Mouse (Mus musculus) small intestine, adult 2 months (tissue): Measurements from ENCODE around the gene Prr23a1.

Experiments
- CTCF ChIP-seq: fragments of 200-500 bp; IDR thresholded peaks from 2 replicates; pipeline ENCODE4 v1.5.1; 2012; ENCODE audit warnings: low read depth, mild to moderate bottlenecking, control low read depth, inconsistent platforms, low read length, moderate library complexity, mixed read lengths; ENCODE audit not compliant: insufficient replicate concordance, insufficient read length; ENCODE audit errors: extremely low read depth
- POLR2A ChIP-seq: fragments of 200-500 bp; IDR thresholded peaks from 2 replicates; pipeline ENCODE4 v1.6.1; 2012; ENCODE audit warnings: low read depth, mild to moderate bottlenecking, control low read depth, inconsistent platforms, low read length, moderate library complexity

- no peak for TF ChIP-seq CTCF
- no peak for TF ChIP-seq POLR2A
Measured at GRCm38 (mm10) chr9:98805511-98805910, 36.8 kb upstream of the Prr23a1 start.
